Mouse (Mus musculus): ENCODE measurements at regions not wholly inside any gene's neighbourhood (a gene's known extent, or its start where the extent isn't known, plus 50 kb on each side); places are given as distances from the start of the nearest gene placed in this dataset.

DNA sequence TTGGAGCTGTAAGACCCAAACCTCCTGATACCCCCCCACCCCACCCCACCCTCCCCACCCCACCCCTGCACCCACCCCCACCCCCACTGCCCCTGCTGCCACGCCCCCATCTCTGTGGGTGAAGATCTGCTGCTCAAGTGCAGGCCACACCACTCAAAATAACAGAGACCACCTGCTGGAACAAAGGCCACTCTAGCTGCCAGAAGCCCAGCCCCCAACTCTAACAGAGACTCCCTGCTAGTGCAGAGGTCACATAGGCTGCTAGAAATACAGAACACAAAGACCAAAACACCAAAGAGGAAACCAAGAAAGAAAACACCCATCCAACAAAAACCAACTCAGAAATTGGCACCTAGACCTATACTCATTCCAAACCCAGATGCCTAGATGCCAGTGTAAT lies 58.9 kb downstream of the Olfr267 start:
- Histone ChIP-seq H3K27ac (ENCODE audit: insufficient read depth, low read length) (no peak overlapping the region), H3K4me3 (ENCODE audit: insufficient read depth, low read length) (no peak overlapping the region), H3K4me1 (ENCODE audit: control insufficient read depth, insufficient read depth, low read length) (no peaks in the 10 kb centered on the region)
- TF ChIP-seq POLR2A (IDR thresholded peaks at IDR 0.05; ENCODE audit: low read depth, low read length) (no peak), CTCF (IDR thresholded peaks at IDR 0.05; ENCODE audit: borderline replicate concordance, insufficient read depth, low read length) (no peak)

DNA sequence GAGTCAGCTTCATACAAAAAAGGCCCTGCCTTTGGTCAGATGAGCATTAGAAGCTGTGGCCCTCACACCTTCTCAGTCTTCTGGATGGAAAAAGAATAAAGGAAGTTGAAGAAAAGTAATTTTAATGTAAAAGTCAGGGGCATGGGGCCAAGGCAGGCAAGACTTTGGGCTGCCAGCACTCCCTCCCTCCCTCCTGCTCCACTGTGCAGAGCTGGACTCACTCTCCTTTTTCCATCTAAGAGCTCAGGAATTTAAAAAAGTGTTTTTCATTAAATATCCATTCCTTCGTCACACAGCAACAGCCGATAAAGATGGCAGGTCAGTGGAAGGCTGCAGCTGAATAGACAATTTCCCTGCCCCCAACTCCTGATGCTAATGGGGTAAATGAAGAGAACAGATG lies 61.1 kb downstream of the Olfr267 start:
- no peak overlapping the region for H3K4me3 ChIP-seq (ENCODE audit: insufficient read depth, low read length)
- H3K4me1 ChIP-seq (ENCODE audit: control insufficient read depth, insufficient read depth, low read length): no peaks in the 10 kb centered on the region
- TF ChIP-seq CTCF (IDR thresholded peaks at IDR 0.05; ENCODE audit: borderline replicate concordance, insufficient read depth, low read length) (no peak), POLR2A (IDR thresholded peaks at IDR 0.05; ENCODE audit: low read depth, low read length) (no peak)
- H3K27ac ChIP-seq (ENCODE audit: insufficient read depth, low read length): peak overlapping the region; percentile 38; the same call in 1 of the 2 replicates

DNA sequence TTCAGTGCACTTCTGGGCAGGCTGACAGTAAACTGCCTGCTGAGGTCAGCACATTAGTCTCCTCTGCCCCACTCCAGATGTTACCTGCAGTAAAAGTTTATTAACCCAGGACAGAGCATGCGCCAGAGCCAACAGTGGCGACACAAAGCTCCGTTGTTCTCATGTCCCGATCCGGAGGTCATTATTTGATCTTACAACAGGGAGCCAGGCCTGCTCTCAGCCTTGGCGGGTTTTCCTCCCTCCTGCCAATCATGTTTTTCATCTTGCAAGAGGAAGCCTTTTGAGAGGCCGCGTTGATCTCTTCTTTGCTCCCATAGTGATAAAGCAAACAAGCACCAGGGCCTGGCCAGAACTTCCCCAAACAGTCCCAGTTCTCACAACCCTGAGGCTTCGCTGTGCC lies 64.7 kb downstream of the Olfr267 start:
- Histone ChIP-seq H3K4me1 (ENCODE audit: control insufficient read depth, insufficient read depth, low read length) (no peaks in the 10 kb centered on the region), H3K4me3 (ENCODE audit: insufficient read depth, low read length) (no peak overlapping the region), H3K27ac (ENCODE audit: insufficient read depth, low read length) (no peak overlapping the region)
- TF ChIP-seq POLR2A (IDR thresholded peaks at IDR 0.05; ENCODE audit: low read depth, low read length) (no peak), CTCF (IDR thresholded peaks at IDR 0.05; ENCODE audit: borderline replicate concordance, insufficient read depth, low read length) (no peak)

DNA sequence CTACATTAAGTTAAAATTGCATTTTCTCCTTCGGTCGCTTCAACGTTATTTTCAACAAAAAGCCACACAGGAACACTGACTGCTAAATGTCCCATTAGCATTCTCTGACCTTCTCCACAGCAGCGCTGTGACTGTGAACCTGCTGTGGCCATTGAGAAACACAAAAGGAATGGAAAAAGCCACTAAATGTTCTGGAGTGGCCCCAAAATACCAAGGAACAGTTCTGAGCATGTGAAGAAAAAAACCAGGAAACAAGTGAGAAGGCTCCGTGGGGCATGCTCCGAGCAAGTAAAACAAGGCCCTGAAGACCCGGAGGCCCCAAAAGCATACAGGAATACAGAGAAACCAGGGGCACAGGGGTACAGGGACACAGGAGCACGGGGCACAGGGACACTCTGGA lies 66.8 kb downstream of the Olfr267 start:
- TF ChIP-seq CTCF (IDR thresholded peaks at IDR 0.05; ENCODE audit: borderline replicate concordance, insufficient read depth, low read length): no peak
- no peak for TF ChIP-seq POLR2A (IDR thresholded peaks at IDR 0.05; ENCODE audit: low read depth, low read length)
- Histone ChIP-seq H3K27ac (ENCODE audit: insufficient read depth, low read length) (no peak overlapping the region), H3K4me1 (ENCODE audit: control insufficient read depth, insufficient read depth, low read length) (no peaks in the 10 kb centered on the region)

DNA sequence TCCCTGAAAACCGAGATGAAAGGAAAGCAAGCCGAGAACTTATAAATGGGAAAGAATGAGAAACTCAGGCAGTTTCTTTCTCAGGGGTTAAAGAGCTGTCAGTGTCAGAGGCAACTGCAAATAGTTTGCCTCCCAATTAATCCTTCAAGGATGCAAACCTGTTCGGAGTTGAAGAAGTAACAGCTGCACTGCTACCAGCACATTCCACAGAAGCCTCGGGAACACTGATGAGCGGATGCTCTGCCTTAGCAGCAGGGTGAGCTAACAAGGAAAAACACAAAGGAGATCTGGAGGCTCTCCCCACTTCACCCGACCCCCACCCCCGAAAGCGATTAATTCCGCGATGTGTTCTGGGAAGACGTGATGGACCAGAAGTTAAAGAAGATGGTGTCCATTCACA lies 71.1 kb downstream of the Olfr267 start:
- Histone ChIP-seq H3K4me1 (ENCODE audit: control insufficient read depth, insufficient read depth, low read length) (no peaks in the 10 kb centered on the region), H3K27ac (ENCODE audit: insufficient read depth, low read length) (no peak overlapping the region)
- no peak for TF ChIP-seq CTCF (IDR thresholded peaks at IDR 0.05; ENCODE audit: borderline replicate concordance, insufficient read depth, low read length)
- no peak for TF ChIP-seq POLR2A (IDR thresholded peaks at IDR 0.05; ENCODE audit: low read depth, low read length)

More for the DNA sequence above, 66.8 kb downstream of the Olfr267 start:
- H3K4me3 ChIP-seq (ENCODE audit: insufficient read depth, low read length): no peak overlapping the region

DNA sequence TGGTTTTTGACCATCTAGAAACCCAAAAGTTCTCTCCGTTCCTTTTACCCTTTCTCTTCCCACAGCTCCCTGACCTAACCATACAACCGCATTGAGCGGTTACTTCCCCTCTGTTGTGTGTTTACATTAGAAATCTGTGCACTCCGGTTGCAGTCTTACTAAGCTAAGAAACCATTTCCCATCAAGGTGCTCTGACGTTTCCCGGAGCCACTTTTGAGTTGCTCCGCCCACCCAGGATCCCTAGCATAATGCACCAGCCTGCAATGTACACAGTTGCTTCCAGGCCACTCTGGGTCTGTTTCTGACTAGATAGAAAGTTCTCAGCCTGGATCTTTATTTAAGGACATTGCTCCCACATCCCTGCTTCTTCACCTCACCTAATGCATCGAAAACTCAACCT lies 71.7 kb downstream of the Olfr267 start:
- H3K4me1 ChIP-seq (ENCODE audit: control insufficient read depth, insufficient read depth, low read length): no peaks in the 10 kb centered on the region
- TF ChIP-seq CTCF (IDR thresholded peaks at IDR 0.05; ENCODE audit: borderline replicate concordance, insufficient read depth, low read length): no peak
- no peak for TF ChIP-seq POLR2A (IDR thresholded peaks at IDR 0.05; ENCODE audit: low read depth, low read length)

More for the DNA sequence above, 71.1 kb downstream of the Olfr267 start:
- H3K4me3 ChIP-seq (ENCODE audit: insufficient read depth, low read length): no peak overlapping the region

DNA sequence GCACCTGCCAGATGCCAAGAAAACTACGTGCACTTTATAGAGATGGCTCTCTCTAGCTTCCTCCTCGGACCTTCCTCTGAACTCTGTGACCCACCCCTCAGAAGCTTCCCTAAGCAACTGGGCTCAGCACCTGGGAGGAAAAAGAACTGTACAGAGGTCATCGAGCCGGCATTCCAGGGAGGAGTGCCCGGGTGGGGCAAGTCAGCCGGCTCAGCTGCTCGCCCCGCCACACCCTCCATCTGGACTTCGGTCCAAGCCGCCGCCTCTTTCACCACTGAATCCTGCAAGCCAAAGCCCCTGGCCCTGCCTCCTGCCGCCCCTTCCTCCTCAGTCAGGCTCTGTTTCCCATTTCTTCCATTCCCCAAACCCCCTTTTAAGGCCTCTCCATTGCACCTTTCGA lies 73.3 kb downstream of the Olfr267 start:
- TF ChIP-seq CTCF (IDR thresholded peaks at IDR 0.05; ENCODE audit: borderline replicate concordance, insufficient read depth, low read length) (no peak), POLR2A (IDR thresholded peaks at IDR 0.05; ENCODE audit: low read depth, low read length) (no peak)
- Histone ChIP-seq H3K27ac (ENCODE audit: insufficient read depth, low read length) (no peak overlapping the region), H3K4me1 (ENCODE audit: control insufficient read depth, insufficient read depth, low read length) (no peaks in the 10 kb centered on the region), H3K4me3 (ENCODE audit: insufficient read depth, low read length) (no peak overlapping the region)

More for the DNA sequence above, 71.7 kb downstream of the Olfr267 start:
- no peak overlapping the region for H3K27ac ChIP-seq (ENCODE audit: insufficient read depth, low read length)
- H3K4me3 ChIP-seq (ENCODE audit: insufficient read depth, low read length): no peak overlapping the region

- Histone ChIP-seq H3K4me3 (ENCODE audit: insufficient read depth, low read length) (no peak overlapping the region), H3K4me1 (ENCODE audit: control insufficient read depth, insufficient read depth, low read length) (no peaks in the 10 kb centered on the region), H3K27ac (ENCODE audit: insufficient read depth, low read length) (no peak overlapping the region)
- no peak for TF ChIP-seq CTCF (IDR thresholded peaks at IDR 0.05; ENCODE audit: borderline replicate concordance, insufficient read depth, low read length)
- no peak for TF ChIP-seq POLR2A (IDR thresholded peaks at IDR 0.05; ENCODE audit: low read depth, low read length)
Observed at GRCm38 (mm10) chr4:58712875-58713274, 74.6 kb downstream of the Olfr267 start.

DNA sequence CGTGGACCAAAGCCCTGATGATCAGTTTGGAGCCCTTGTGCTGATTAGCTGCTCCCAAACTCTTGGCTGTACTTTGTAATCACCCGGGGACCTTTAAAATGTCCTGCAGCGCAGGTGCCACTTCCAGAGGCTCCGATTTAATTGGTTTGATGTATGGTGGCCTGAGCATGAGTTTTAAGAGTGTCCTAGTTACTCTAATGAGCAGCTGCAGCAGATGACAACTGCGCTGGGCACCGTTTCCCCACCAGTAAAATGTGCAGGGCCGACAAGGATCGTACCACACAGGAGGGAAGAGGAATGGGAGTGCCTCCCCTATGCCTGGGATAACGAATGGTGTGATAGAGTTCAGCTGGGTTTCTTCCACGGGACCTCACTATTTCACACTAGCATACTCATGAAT lies 75.3 kb downstream of the Olfr267 start:
- TF ChIP-seq CTCF (IDR thresholded peaks at IDR 0.05; ENCODE audit: borderline replicate concordance, insufficient read depth, low read length) (no peak), POLR2A (IDR thresholded peaks at IDR 0.05; ENCODE audit: low read depth, low read length) (no peak)
- Histone ChIP-seq H3K27ac (ENCODE audit: insufficient read depth, low read length) (no peak overlapping the region), H3K4me1 (ENCODE audit: control insufficient read depth, insufficient read depth, low read length) (no peaks in the 10 kb centered on the region), H3K4me3 (ENCODE audit: insufficient read depth, low read length) (no peak overlapping the region)

DNA sequence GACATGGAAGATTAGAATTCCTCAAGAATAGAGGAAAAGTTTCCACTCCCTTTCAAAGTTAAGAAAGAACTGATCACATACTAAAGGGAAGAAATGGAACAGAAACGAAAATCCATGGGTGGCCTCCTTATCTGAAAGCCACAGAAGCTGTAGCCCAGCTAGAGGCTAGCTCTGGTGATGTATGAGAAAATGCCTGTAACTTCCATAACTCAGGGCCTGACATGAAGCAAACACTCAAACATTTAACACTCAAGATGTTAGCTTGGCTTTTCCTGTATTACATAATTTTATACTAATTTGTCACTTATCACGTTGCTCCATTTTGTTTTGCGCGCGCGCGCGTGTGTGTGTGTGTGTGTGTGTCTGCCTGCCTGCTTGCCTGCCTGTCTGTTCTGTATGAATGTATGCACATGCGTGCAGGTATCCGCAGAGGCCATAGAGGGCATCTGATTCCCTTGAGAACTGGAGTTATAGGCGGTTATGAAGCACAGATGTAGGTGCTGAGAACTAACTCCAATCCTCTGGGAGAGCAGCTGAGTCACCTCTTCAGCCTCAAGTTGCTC lies 88.2 kb downstream of the Olfr267 start:
- Histone ChIP-seq H3K4me3 (ENCODE audit: insufficient read depth, low read length) (no peak overlapping the region), H3K4me1 (ENCODE audit: control insufficient read depth, insufficient read depth, low read length) (no peaks in the 10 kb centered on the region), H3K27ac (ENCODE audit: insufficient read depth, low read length) (no peak overlapping the region)
- TF ChIP-seq CTCF (IDR thresholded peaks at IDR 0.05; ENCODE audit: borderline replicate concordance, insufficient read depth, low read length): no peak
- no peak for TF ChIP-seq POLR2A (IDR thresholded peaks at IDR 0.05; ENCODE audit: low read depth, low read length)

GRCm38 (mm10) chr4:58698828-58699227 lies 88.7 kb downstream of the Olfr267 start:
- no peak overlapping the region for H3K27ac ChIP-seq (ENCODE audit: insufficient read depth, low read length)
- TF ChIP-seq POLR2A (IDR thresholded peaks at IDR 0.05; ENCODE audit: low read depth, low read length): no peak
- no peak for TF ChIP-seq CTCF (IDR thresholded peaks at IDR 0.05; ENCODE audit: borderline replicate concordance, insufficient read depth, low read length)

More at GRCm38 (mm10) chr4:58698828-58699227, 88.7 kb downstream of the Olfr267 start:
- Histone ChIP-seq H3K4me3 (ENCODE audit: insufficient read depth, low read length) (no peak overlapping the region), H3K4me1 (ENCODE audit: control insufficient read depth, insufficient read depth, low read length) (no peaks in the 10 kb centered on the region)
